11 mouse cellular contexts compared by ENCODE assay signal in genomic region chr4:125220314-125220713, GRCm38 (mm10).
DNase-seq lines count a peak whose midpoint lies in the region; ATAC-seq and TF ChIP-seq lines count a peak whose summit lies in the region.
"Had no signal": no experiment of that assay in that cellular context is flagged by ENCODE, and none has a peak within 500 bp of the region (broad histone marks: within the 10 kb centered on the region; RNA-seq: fewer than 3 reads in every experiment).

No protein-coding gene starts in this region.

- no peak overlapping the region for H3K4me2 ChIP-seq in forebrain, postnatal 0 days (ENCODE audit: low read depth)
- no peak overlapping the region for H3K4me2 ChIP-seq in forebrain, embryonic 11.5 days (ENCODE audit: low read depth, low read length, severe bottlenecking)
- no peak overlapping the region for H3K4me2 ChIP-seq in forebrain, embryonic 15.5 days (replicated peaks)
- H3K4me2 ChIP-seq: limb, embryonic 12.5 days; neural tube, embryonic 13.5 days had no signal

- peaks cover 11% of the 10 kb centered on the region for H3K9me3 ChIP-seq in forebrain, postnatal 0 days (ENCODE audit: low read length)
- peaks cover 8% of the 10 kb centered on the region; the same call in 1 of the 2 replicates for H3K9me3 ChIP-seq in forebrain, embryonic 11.5 days (ENCODE audit: control insufficient read depth, low read length)
- peaks cover 3% of the 10 kb centered on the region; the same call in 1 of the 2 replicates for H3K9me3 ChIP-seq in forebrain, embryonic 15.5 days

- H3K27ac ChIP-seq in forebrain, postnatal 0 days (ENCODE audit: low read depth, low read length), result no peak overlapping the region
- H3K27ac ChIP-seq in forebrain, embryonic 11.5 days (ENCODE audit: low read depth, low read length), result no peak overlapping the region
- no peak overlapping the region for H3K27ac ChIP-seq in testis, adult 2 months (ENCODE audit: control insufficient read depth, insufficient read depth, low read depth, low read length)
- no peak overlapping the region for H3K27ac ChIP-seq in forebrain, embryonic 15.5 days (replicated peaks)
- H3K27ac ChIP-seq: limb, embryonic 12.5 days; neural tube, embryonic 13.5 days had no signal

- TF ChIP-seq CTCF in forebrain, postnatal 0 days (IDR thresholded peaks at IDR 0.05; ENCODE audit: low read depth), result peak; percentile 36
- peak; percentile 35; the same call in 1 of the 2 replicates for TF ChIP-seq CTCF in testis, adult 2 months (IDR thresholded peaks at IDR 0.05; ENCODE audit: control insufficient read depth, insufficient read depth, insufficient replicate concordance, low read depth, low read length)

- no peak for TF ChIP-seq POLR2A in testis, adult 2 months (IDR thresholded peaks at IDR 0.05; ENCODE audit: control insufficient read depth, low read depth, low read length)

- H3K9ac ChIP-seq in forebrain, postnatal 0 days, result no peak overlapping the region
- no peak overlapping the region for H3K9ac ChIP-seq in forebrain, embryonic 11.5 days (ENCODE audit: low read length)
- H3K9ac ChIP-seq in forebrain, embryonic 15.5 days (replicated peaks), result no peak overlapping the region
- H3K9ac ChIP-seq: limb, embryonic 12.5 days; neural tube, embryonic 13.5 days had no signal

- no peaks in the 10 kb centered on the region for H3K36me3 ChIP-seq in forebrain, postnatal 0 days (ENCODE audit: insufficient read depth)
- H3K36me3 ChIP-seq in forebrain, embryonic 11.5 days (ENCODE audit: control insufficient read depth, insufficient read depth, low read length), result no peaks in the 10 kb centered on the region
- no peaks in the 10 kb centered on the region for H3K36me3 ChIP-seq in testis, adult 2 months (ENCODE audit: control insufficient read depth, insufficient read depth, low read length)
- no peaks in the 10 kb centered on the region for H3K36me3 ChIP-seq in forebrain, embryonic 15.5 days
- H3K36me3 ChIP-seq: limb, embryonic 12.5 days had no signal

- DNase-seq in forebrain, postnatal 0 days, result no peak
- DNase-seq in forebrain, embryonic 11.5 days (ENCODE audit: low spot score), result no peak
- DNase-seq in ovary, postnatal 36 days (ENCODE audit: low spot score), result peak; percentile 42
- no peak for DNase-seq in ovary, postnatal 10 days (ENCODE audit: low spot score)
- no peak for DNase-seq in layer of hippocampus, postnatal 25 days (ENCODE audit: extremely low spot score in 1 of 2, low spot score in 1 of 2)

- 32% methylated on average over 7 of the region's 7 CpGs for WGBS in forebrain, postnatal 0 days
- WGBS in forebrain, embryonic 11.5 days, result 28% methylated on average over 7 of the region's 7 CpGs
- 33% methylated on average over 7 of the region's 7 CpGs for WGBS in forebrain, embryonic 15.5 days

- ATAC-seq in forebrain, postnatal 0 days, result no peak
- ATAC-seq in forebrain, embryonic 11.5 days (replicated peaks; ENCODE audit: low FRiP score), result no peak
- ATAC-seq in hematopoietic stem cell, adult 5-6 weeks (replicated peaks in 1 of 2; ENCODE audit: insufficient read depth in 1 of 2, low FRiP score in 2 of 2, low TSS enrichment in 1 of 2, low read depth in 1 of 2, poor library complexity in 2 of 2, severe bottlenecking in 2 of 2), result peak; percentile 76 to 77
- no peak for ATAC-seq in forebrain, embryonic 15.5 days (replicated peaks)

- H3K4me3 ChIP-seq in forebrain, postnatal 0 days (ENCODE audit: low read depth, low read length), result no peak overlapping the region
- H3K4me3 ChIP-seq in forebrain, embryonic 11.5 days (ENCODE audit: low read depth, low read length), result no peak overlapping the region
- peak overlapping the region; percentile 88 for H3K4me3 ChIP-seq in testis, adult 2 months (ENCODE audit: control insufficient read depth, low read depth, low read length)
- no peak overlapping the region for H3K4me3 ChIP-seq in forebrain, embryonic 15.5 days
- H3K4me3 ChIP-seq: erythroblast, embryonic 14.5 days; limb, embryonic 12.5 days; neural tube, embryonic 13.5 days had no signal

- no peaks in the 10 kb centered on the region for H3K27me3 ChIP-seq in forebrain, postnatal 0 days (ENCODE audit: insufficient read depth, low read length)
- no peaks in the 10 kb centered on the region for H3K27me3 ChIP-seq in forebrain, embryonic 11.5 days (ENCODE audit: control insufficient read depth, insufficient read depth, low read length)
- H3K27me3 ChIP-seq in testis, adult 2 months (ENCODE audit: control insufficient read depth, insufficient read depth, low read length), result no peaks in the 10 kb centered on the region
- H3K27me3 ChIP-seq in forebrain, embryonic 15.5 days, result no peaks in the 10 kb centered on the region

- H3K4me1 ChIP-seq in forebrain, postnatal 0 days (ENCODE audit: insufficient read depth), result no peaks in the 10 kb centered on the region
- no peaks in the 10 kb centered on the region for H3K4me1 ChIP-seq in forebrain, embryonic 11.5 days (replicated peaks; ENCODE audit: control insufficient read depth, insufficient read depth, low read length)
- peaks cover 12% of the 10 kb centered on the region for H3K4me1 ChIP-seq in testis, adult 2 months (ENCODE audit: control insufficient read depth, insufficient read depth, low read length)
- no peaks in the 10 kb centered on the region for H3K4me1 ChIP-seq in forebrain, embryonic 15.5 days
- H3K4me1 ChIP-seq: limb, embryonic 12.5 days; neural tube, embryonic 13.5 days had no signal

Comparison
In these comparisons a context has a peak if more than half of its experiments do, and no peak if none do; other contexts are left out.
1. ATAC-seq: peak in hematopoietic stem cell, adult 5-6 weeks (2 of 2); none in forebrain, postnatal 0 days (single experiment), forebrain, embryonic 11.5 days (single experiment) and forebrain, embryonic 15.5 days (single experiment).